Mouse (Mus musculus) forebrain, embryonic 15.5 days (tissue): ENCODE results near the gene Eps15. TPM values are rescaled to one million over a fixed set of nuclear protein-coding genes. Genes with fewer than 3 reads are reported as not detected.
"Not testable (repeated sequence)": the region's sequence is repeated elsewhere in the genome, so short reads cannot be mapped to it uniquely, and the experiment has no call there.

Source experiments
- ATAC-seq: fragments of 200-750 bp; cut with Nextera tagmentation; replicated peaks from 2 replicates; pipeline ENCODE4 v1.8.0; 2017; ENCODE audit warnings: mild to moderate bottlenecking, moderate TSS enrichment, moderate library complexity
- H3K27ac ChIP-seq: fragments of 300-500 bp; sonication (generic); replicated peaks from 2 replicates; pipeline ENCODE4 v1.5.1; 2015; ENCODE audit warnings: mild to moderate bottlenecking, inconsistent platforms
- H3K27me3 ChIP-seq: fragments of 300-500 bp; sonication (generic); 2 replicates; pipeline ENCODE4 v1.6.1; 2015; ENCODE audit warnings: inconsistent platforms
- H3K36me3 ChIP-seq: fragments of 300-500 bp; sonication (generic); 2 replicates; pipeline ENCODE4 v1.6.1; 2015; ENCODE audit warnings: mild to moderate bottlenecking, inconsistent platforms
- H3K4me1 ChIP-seq: fragments of 300-500 bp; sonication (generic); 2 replicates; pipeline ENCODE4 v1.6.1; 2015; ENCODE audit warnings: inconsistent platforms
- H3K4me2 ChIP-seq: fragments of 300-500 bp; sonication (generic); replicated peaks from 2 replicates; pipeline ENCODE4 v1.6.1; 2015; ENCODE audit warnings: mild to moderate bottlenecking, inconsistent platforms
- H3K4me3 ChIP-seq: fragments of 300-500 bp; sonication (generic); 2 replicates; pipeline ENCODE4 v1.5.1; 2015; ENCODE audit warnings: mild to moderate bottlenecking, inconsistent platforms
- H3K9ac ChIP-seq: fragments of 300-500 bp; sonication (generic); replicated peaks from 2 replicates; pipeline ENCODE4 v1.6.1; 2015; ENCODE audit warnings: mild to moderate bottlenecking, inconsistent platforms
- H3K9me3 ChIP-seq: fragments of 300-500 bp; sonication (generic); 2 replicates; pipeline ENCODE4 v1.6.1; 2016; ENCODE audit warnings: inconsistent platforms
- WGBS: fragments of 180-500 bp; shearing (Covaris S2); methylation state at CpG from one replicate; pipeline ENCODE4 v1.1.7; 2015; ENCODE audit warnings: mixed read lengths; 5-methylcytosine and 5-hydroxymethylcytosine counted together
- polyA plus RNA-seq: library from polyadenylated mRNA; unstranded; fragments of >200 nt; fragmentation: Nextera tagmentation; extraction: Ambion mirVana; gene quantifications from 2 replicates; pipeline ENCODE4 v1.2.1, GENCODE M21; 2015

The Eps15 gene
- polyA plus RNA-seq, 1 experiment from 2014 or later, result 39.6 TPM

DNA sequence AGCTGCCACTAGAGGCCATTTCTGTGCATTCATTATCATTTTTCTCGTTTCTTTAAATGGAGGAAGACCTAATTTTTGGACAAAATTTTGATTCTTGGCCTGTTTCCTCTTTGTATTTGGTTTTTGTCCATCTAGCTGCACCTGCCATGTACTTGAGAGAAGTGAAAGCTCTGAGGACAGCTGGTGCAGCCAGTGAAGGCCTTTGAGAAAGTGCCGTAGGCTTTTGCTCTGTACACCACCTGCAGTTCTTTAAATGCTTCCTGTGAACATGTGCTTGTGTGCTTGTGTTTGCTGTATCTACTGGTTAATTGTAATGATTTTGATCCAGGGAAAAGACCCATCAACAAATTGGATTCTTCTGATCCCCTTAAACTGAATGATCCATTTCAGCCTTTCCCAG, 102.4 kb downstream of the Eps15 start:
- Histone ChIP-seq H3K27ac (no peak overlapping the region), H3K4me3 (no peak overlapping the region), H3K4me1 (no peaks in the 10 kb centered on the region), H3K36me3 (peaks cover 17% of the 10 kb centered on the region), H3K9me3 (no peaks in the 10 kb centered on the region), H3K9ac (no peak overlapping the region), H3K4me2 (no peak overlapping the region), H3K27me3 (no peaks in the 10 kb centered on the region)
- 61% methylated on average over 2 of the region's 2 CpGs for WGBS
- ATAC-seq, result no peak

DNA sequence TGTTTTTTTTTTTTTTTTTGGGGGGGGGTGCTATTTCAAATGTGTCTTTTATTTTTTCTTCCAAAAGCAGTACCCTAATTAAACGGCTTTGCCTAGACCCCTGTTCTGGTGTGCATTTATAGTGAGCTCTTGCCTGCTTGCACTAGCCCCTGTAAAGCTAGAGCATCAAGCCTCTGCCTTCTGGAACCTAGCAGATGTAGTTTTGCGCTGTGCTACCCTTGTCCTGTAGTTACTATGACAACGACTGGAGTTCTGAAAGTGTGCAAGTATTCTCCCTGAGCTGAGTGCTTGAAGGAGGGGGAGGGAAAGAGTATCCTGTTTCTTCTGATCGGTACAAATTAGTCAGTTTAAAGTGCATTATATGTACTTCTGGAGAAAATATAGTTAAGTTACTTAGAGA, 105.5 kb downstream of the Eps15 start:
- Histone ChIP-seq H3K27ac (no peak overlapping the region), H3K27me3 (no peaks in the 10 kb centered on the region), H3K4me2 (no peak overlapping the region), H3K4me3 (no peak overlapping the region), H3K4me1 (no peaks in the 10 kb centered on the region), H3K36me3 (no peaks in the 10 kb centered on the region; the same call in 1 of the 2 replicates), H3K9me3 (no peaks in the 10 kb centered on the region), H3K9ac (no peak overlapping the region)
- peak; percentile 63; the same call in 1 of the 2 replicates for ATAC-seq
- WGBS, result 20% methylated on average over 4 of the region's 4 CpGs

- 85% methylated on average over 6 of the region's 6 CpGs for WGBS
Observed at GRCm38 (mm10) chr4:109393229-109393779, 113.2 kb downstream of the Eps15 start.

DNA sequence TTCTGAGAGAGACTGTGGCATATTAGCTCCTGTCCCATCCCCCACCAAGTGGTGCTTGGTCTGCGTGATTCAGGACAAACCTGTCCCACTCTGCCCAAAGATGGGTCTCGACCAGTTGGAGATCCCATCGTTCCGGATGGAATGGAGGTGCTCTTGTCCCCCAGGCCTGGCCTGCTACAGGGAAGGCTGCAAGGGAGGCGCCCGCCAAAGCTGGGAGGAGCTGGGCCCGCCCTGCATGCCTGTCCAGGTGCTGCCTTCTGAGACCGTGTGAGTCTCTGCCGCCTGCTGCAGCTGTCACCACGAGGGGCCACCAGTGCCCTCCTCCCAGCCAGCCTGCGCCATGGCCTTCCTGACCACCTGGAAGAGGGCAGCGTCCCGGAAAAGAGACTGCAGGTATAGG, 113.8 kb downstream of the Eps15 start:
- Histone ChIP-seq H3K27me3 (no peaks in the 10 kb centered on the region), H3K9ac (no peak overlapping the region), H3K4me1 (peaks cover 3% of the 10 kb centered on the region; the same call in 1 of the 2 replicates), H3K36me3 (no peaks in the 10 kb centered on the region), H3K4me2 (peak overlapping the region; percentile 33), H3K9me3 (no peaks in the 10 kb centered on the region), H3K4me3 (peak overlapping the region; percentile 11; the same call in 1 of the 2 replicates), H3K27ac (no peak overlapping the region)
- no peak; the same call in 1 of the 2 replicates for ATAC-seq
- 8% methylated on average over 13 of the region's 13 CpGs for WGBS

More at GRCm38 (mm10) chr4:109393229-109393779, 113.2 kb downstream of the Eps15 start:
- peaks cover 3% of the 10 kb centered on the region; the same call in 1 of the 2 replicates for H3K4me1 ChIP-seq
- H3K9ac ChIP-seq, result no peak overlapping the region
- H3K36me3 ChIP-seq, result no peaks in the 10 kb centered on the region
- H3K9me3 ChIP-seq, result no peaks in the 10 kb centered on the region
- no peak overlapping the region for H3K4me2 ChIP-seq
- no peaks in the 10 kb centered on the region for H3K27me3 ChIP-seq
- ATAC-seq, result no peak
- no peak overlapping the region for H3K4me3 ChIP-seq
- no peak overlapping the region for H3K27ac ChIP-seq

DNA sequence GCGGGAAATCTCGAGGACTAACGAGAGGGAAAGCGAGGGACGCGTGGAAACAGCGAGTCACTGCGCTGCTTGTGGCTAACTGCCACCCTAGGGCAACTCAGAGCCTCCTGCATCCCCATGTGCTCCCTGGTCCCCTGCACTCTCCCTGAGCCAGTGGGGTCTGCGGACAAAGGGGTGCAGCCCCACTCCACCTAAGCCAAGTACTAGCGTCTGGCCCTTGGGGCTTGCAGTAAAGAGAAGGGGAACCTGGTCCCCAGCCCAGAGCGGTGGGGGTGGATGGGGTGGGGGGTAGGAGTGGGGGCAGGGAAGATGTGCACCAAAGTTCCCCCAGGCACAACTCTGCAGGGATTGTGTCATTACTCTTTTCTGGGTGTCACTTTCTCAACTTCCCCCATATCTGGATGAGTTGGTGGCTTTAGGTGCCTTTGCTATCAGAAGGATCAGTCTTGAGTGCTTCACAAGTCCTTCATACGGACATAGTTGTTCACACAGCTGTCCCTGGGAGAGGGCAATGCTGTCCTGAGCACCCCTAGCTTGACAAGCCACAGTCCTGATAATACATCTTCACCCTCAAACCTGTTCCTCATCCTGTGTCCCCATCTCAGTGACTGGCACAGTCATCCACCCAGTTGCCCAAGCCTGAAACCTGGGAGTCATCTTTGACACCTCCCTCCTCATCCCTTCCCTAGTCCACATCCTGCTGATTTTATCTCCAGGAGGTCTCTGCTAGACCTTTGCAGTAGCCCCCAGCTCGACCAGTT, 114.4 kb downstream of the Eps15 start:
- no peaks in the 10 kb centered on the region for H3K9me3 ChIP-seq
- peak overlapping the region; percentile 11; the same call in 1 of the 2 replicates for H3K4me3 ChIP-seq
- H3K27ac ChIP-seq, result no peak overlapping the region
- WGBS, result 23% methylated on average over 13 of the region's 13 CpGs
- H3K36me3 ChIP-seq, result no peaks in the 10 kb centered on the region
- H3K9ac ChIP-seq, result no peak overlapping the region
- H3K4me1 ChIP-seq, result peaks cover 3% of the 10 kb centered on the region; the same call in 1 of the 2 replicates
- H3K4me2 ChIP-seq, result peak overlapping the region; percentile 33
- no peaks in the 10 kb centered on the region for H3K27me3 ChIP-seq
- no peak; the same call in 1 of the 2 replicates for ATAC-seq

DNA sequence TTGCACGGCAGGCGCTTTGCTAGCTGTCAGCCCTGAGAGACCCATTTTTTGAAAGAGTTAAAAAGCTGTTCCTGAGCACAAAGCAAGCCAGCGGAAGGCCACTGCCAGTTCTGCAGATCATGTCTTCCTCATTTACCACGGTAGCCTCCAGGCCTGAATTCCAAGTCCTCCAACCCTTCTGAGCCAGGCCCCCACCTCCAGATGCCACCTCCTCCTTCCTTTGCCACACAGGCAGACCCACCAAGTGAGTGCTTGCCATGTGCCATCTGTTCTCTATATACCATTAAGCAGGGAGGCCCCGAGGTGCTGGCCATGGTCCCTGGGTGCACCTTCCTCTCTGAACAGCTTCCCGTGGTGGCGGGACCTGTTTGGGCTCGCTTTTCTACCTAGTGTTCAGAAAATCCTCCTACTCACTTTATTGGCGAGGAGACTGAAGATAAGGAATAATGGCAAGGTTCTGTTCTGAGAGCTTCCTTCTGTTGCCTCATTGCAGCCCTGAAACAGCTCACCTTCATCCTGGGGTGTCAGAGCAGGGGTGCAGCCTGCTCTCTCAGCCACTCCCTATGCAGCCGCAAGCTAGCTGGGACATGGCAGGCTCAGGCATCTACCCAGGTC, 120.4 kb downstream of the Eps15 start:
- H3K36me3 ChIP-seq, result no peaks in the 10 kb centered on the region
- H3K9me3 ChIP-seq, result no peaks in the 10 kb centered on the region
- H3K4me1 ChIP-seq, result no peaks in the 10 kb centered on the region
- no peak overlapping the region for H3K9ac ChIP-seq
- H3K27me3 ChIP-seq, result no peaks in the 10 kb centered on the region
- no peak overlapping the region for H3K27ac ChIP-seq
- ATAC-seq, result no peak
- H3K4me2 ChIP-seq, result no peak overlapping the region
- 74% methylated on average over 10 of the region's 10 CpGs for WGBS
- no peak overlapping the region for H3K4me3 ChIP-seq

- Histone ChIP-seq H3K36me3 (no peaks in the 10 kb centered on the region), H3K4me1 (peaks cover 6% of the 10 kb centered on the region), H3K4me2 (no peak overlapping the region), H3K9me3 (no peaks in the 10 kb centered on the region), H3K27ac (no peak overlapping the region), H3K27me3 (no peaks in the 10 kb centered on the region), H3K9ac (no peak overlapping the region), H3K4me3 (no peak overlapping the region)
- 72% methylated on average over 5 of the region's 5 CpGs for WGBS
- ATAC-seq, result no peak
Observed at GRCm38 (mm10) chr4:109401176-109401689, 121.2 kb downstream of the Eps15 start.

GRCm38 (mm10) chr4:109404908-109405307, 124.8 kb downstream of the Eps15 start:
- WGBS, result 90% methylated on average over 3 of the region's 3 CpGs
- ATAC-seq, H3K9ac ChIP-seq, H3K9me3 ChIP-seq, H3K27ac ChIP-seq, H3K36me3 ChIP-seq, H3K27me3 ChIP-seq, H3K4me3 ChIP-seq, H3K4me2 ChIP-seq: not testable (repeated sequence)
- H3K4me1 ChIP-seq, result peaks cover 12% of the 10 kb centered on the region

DNA sequence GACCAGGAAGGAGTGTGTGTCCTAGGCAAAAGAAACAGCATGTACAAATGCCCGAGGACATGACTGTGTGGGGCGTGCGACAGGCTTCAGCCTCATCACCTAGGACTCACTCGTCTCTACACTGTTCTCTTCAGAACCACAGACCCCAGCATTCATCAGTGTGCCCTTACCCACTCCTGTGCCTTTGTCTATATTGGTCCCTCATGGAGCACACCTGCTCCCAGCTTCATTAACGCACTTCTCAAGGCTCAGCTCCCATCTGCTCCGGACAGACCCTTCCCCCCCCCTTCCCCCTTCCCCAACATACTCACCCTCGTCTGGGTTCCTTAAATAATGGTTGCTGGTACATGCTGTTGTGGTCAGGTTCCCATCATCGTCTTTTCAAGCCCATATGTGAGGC, 125.3 kb downstream of the Eps15 start:
- Histone ChIP-seq H3K27me3 (no peaks in the 10 kb centered on the region), H3K27ac (no peak overlapping the region), H3K4me1 (peaks cover 12% of the 10 kb centered on the region), H3K4me2 (no peak overlapping the region), H3K9me3 (no peaks in the 10 kb centered on the region), H3K4me3 (no peak overlapping the region), H3K9ac (no peak overlapping the region), H3K36me3 (no peaks in the 10 kb centered on the region)
- peak; percentile 35 for ATAC-seq
- 55% methylated on average over 8 of the region's 8 CpGs for WGBS

DNA sequence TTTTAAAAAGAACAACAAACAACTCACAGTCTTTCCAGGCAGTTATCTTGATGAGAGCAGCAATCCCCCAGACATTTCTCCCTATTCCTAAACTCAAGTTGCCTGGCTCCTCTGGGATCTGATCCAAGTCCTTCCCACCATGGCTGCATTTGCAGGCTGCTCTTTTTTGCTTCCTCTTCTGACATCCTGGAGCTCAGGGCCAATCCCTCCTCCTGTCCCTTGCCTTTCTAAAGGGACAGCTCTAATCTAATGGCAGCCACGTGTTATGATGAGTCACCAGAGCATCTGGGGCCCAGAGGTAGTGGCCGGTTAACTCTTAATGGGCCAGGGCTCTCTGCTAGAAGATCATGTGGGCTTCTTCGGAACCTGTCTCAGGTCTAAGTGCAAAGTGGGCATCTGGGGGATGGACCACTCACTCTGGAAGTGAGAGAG, 126.0 kb downstream of the Eps15 start:
- peak overlapping the region; percentile 99 for H3K4me2 ChIP-seq

DNA sequence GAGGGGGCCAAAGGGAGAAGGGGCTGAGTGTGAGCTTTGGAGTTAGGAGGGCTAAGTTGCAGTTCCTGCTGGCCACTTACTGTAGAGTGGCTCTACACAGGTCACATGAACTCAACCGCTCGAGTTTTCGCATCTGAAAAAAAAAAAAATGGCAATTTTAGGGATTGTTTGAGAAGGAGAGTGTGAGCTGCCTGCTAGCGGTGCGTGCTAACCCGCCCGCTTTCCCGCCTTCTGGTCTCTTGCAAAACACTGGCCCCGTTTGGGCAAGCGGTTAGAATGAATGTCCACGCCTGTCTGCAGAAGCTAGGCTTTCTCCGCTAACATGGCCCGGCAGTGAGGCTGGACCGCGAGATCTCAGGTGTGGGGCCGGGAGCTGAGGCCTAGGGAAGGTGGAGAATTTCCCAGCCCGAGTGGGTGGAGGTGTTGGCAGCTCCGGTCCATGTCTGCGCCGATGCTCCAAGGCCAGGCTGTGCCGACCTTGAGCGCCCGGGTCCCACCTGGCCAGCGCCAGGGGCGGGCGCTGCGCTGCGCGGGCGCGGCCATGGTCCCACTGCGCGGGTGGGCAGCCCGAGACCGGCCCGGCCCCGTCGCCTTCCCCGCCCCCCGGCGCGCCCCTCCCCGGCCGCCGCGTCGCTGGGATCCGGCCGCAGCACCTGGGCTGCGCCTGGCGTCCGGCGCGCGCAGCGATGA, 126.6 kb downstream of the Eps15 start, which contains the start of gene Ttc39a:
Gene Ttc39a, plus strand, starts transcription at position 138 of the 690 bp plus-strand sequence.
- under 1% methylated on average over 48 of the region's 56 CpGs for WGBS
- peak; percentile 68 for ATAC-seq
- H3K9ac ChIP-seq, result peak within 1 kb of the TSS; percentile 68

More for the DNA sequence above, 126.0 kb downstream of the Eps15 start:
- peak; percentile 45 for ATAC-seq
- Histone ChIP-seq H3K4me1 (peaks cover 12% of the 10 kb centered on the region), H3K27ac (0 out of 2 replicates have a peak overlapping the region, but pooled peaks have one; percentile 3), H3K9ac (peak overlapping the region; percentile 68), H3K36me3 (no peaks in the 10 kb centered on the region), H3K4me3 (peak overlapping the region; percentile 70), H3K27me3 (no peaks in the 10 kb centered on the region), H3K9me3 (no peaks in the 10 kb centered on the region)
- WGBS, result 9% methylated on average over 3 of the region's 3 CpGs

More for the DNA sequence above, 126.6 kb downstream of the Eps15 start, which contains the start of gene Ttc39a:
- H3K4me3 ChIP-seq, result peak within 1 kb of the TSS; percentile 70
- H3K4me1 ChIP-seq, result peaks cover 12% of the 10 kb centered on the region
- no peaks in the 10 kb centered on the region for H3K27me3 ChIP-seq
- H3K27ac ChIP-seq, result 0 out of 2 replicates have a peak within 1 kb of the TSS, but pooled peaks have one; percentile 3
- H3K36me3 ChIP-seq, result no peaks in the 10 kb centered on the region
- H3K9me3 ChIP-seq, result no peaks in the 10 kb centered on the region
- peak within 1 kb of the TSS; percentile 99 for H3K4me2 ChIP-seq
